20 mouse cellular contexts compared by ENCODE assay signal in genomic region chr10:95768974-95769373, GRCm38 (mm10).
"Had no signal": no experiment of that assay in that cellular context is flagged by ENCODE, and none has a peak within 500 bp of the region (broad histone marks: within the 10 kb centered on the region; RNA-seq: fewer than 3 reads in every experiment).

No protein-coding gene starts in this region.

- DNase-seq: kidney, adult 8-10 months; kidney, postnatal 10 days; kidney, postnatal 36 days; liver; lung, adult 18-20 months; lung, postnatal 10 days; lung, postnatal 4 days; midbrain, embryonic 14.5 days; right cerebral cortex, adult 18-20 months; right cerebral cortex, postnatal 14 days; right cerebral cortex, postnatal 4 days; thymus, adult 2 months; thymus, postnatal 14 days had no signal

- ATAC-seq: liver, embryonic 12.5 days had no signal

- H3K27me3 ChIP-seq: kidney, embryonic 15.5 days; limb, embryonic 13.5 days; liver, embryonic 15.5 days; lung, embryonic 15.5 days; neural tube, embryonic 12.5 days; neural tube, embryonic 15.5 days had no signal
